Mouse (Mus musculus): Measurements from ENCODE around the gene Clec4n. TPM values are rescaled to one million over a fixed set of nuclear protein-coding genes. Genes with fewer than 3 reads are reported as not detected.
"Not testable (repeated sequence)": the region's sequence is repeated elsewhere in the genome, so short reads cannot be mapped to it uniquely, and the experiment has no call there.

Gene Clec4n
- total RNA-seq (2014; rRNA removed) (5.0 and 5.5 TPM in 2 replicates), polyA plus RNA-seq (2012; rRNA removed) (0.40 and 2.0 TPM in 2 replicates)

GRCm38 (mm10) chr6:123229644-123230043 lies at the start of gene Clec4n:
Clec4n (plus strand) TSS chr6:123229843.
- H3K27me3 ChIP-seq (ENCODE audit: control insufficient read depth, insufficient read depth, low read length) = no peaks in the 10 kb centered on the region
- no peak within 1 kb of the TSS for H3K9ac ChIP-seq (ENCODE audit: low read depth, low read length)
- TF ChIP-seq CTCF (IDR thresholded peaks at IDR 0.05; ENCODE audit: low read depth, low read length) = no peak
- no peak for TF ChIP-seq POLR2A (IDR thresholded peaks at IDR 0.05; ENCODE audit: extremely low read depth, insufficient read depth, low read length)
- DNase-seq (ENCODE audit: extremely low read depth, low read depth, low spot score) = peak; percentile 20
- H3K36me3 ChIP-seq (ENCODE audit: control insufficient read depth, insufficient read depth, low read length) = no peaks in the 10 kb centered on the region
- no peaks in the 10 kb centered on the region for H3K79me2 ChIP-seq (ENCODE audit: control insufficient read depth, insufficient read depth, low read length)
- H3K27ac ChIP-seq (replicated peaks; ENCODE audit: insufficient read depth, low read depth, low read length) = no peak within 1 kb of the TSS; the same call in 1 of the 2 replicates
- no peaks in the 10 kb centered on the region for H3K4me1 ChIP-seq (ENCODE audit: control insufficient read depth, insufficient read depth, low read length)
- WGBS = 57% methylated on average over 3 of the region's 3 CpGs
- no peak within 1 kb of the TSS for H3K4me3 ChIP-seq (ENCODE audit: insufficient read depth, low read depth, low read length)

GRCm38 (mm10) chr6:123184862-123185261 lies 44.8 kb upstream of the Clec4n start:
- H3K4me1 ChIP-seq (ENCODE audit: control insufficient read depth, insufficient read depth, low read length); H3K36me3 ChIP-seq (ENCODE audit: control insufficient read depth, insufficient read depth, low read length); H3K27ac ChIP-seq (replicated peaks; ENCODE audit: insufficient read depth, low read depth, low read length); H3K27me3 ChIP-seq (ENCODE audit: control insufficient read depth, insufficient read depth, low read length); H3K9ac ChIP-seq (ENCODE audit: low read depth, low read length); H3K4me3 ChIP-seq (ENCODE audit: insufficient read depth, low read depth, low read length); DNase-seq (ENCODE audit: extremely low read depth, low read depth, low spot score); H3K79me2 ChIP-seq (ENCODE audit: control insufficient read depth, insufficient read depth, low read length): not testable (repeated sequence)
- peak; percentile 16; the same call in 1 of the 2 replicates for TF ChIP-seq CTCF (IDR thresholded peaks at IDR 0.05; ENCODE audit: low read depth, low read length)
- 64% methylated on average over 2 of the region's 2 CpGs for WGBS

GRCm38 (mm10) chr6:123207187-123208076 lies 22.2 kb upstream of the Clec4n start:
- 71% methylated on average over 1 of the region's 1 CpGs for WGBS
- no peak overlapping the region for H3K27ac ChIP-seq (replicated peaks; ENCODE audit: insufficient read depth, low read depth, low read length)
- no peaks in the 10 kb centered on the region for H3K27me3 ChIP-seq (ENCODE audit: control insufficient read depth, insufficient read depth, low read length)
- DNase-seq (ENCODE audit: extremely low read depth, low read depth, low spot score) = no peak
- H3K36me3 ChIP-seq (ENCODE audit: control insufficient read depth, insufficient read depth, low read length) = no peaks in the 10 kb centered on the region
- no peaks in the 10 kb centered on the region for H3K4me1 ChIP-seq (ENCODE audit: control insufficient read depth, insufficient read depth, low read length)
- no peak for TF ChIP-seq CTCF (IDR thresholded peaks at IDR 0.05; ENCODE audit: low read depth, low read length)
- no peak for TF ChIP-seq POLR2A (IDR thresholded peaks at IDR 0.05; ENCODE audit: extremely low read depth, insufficient read depth, low read length)
- H3K79me2 ChIP-seq (ENCODE audit: control insufficient read depth, insufficient read depth, low read length) = no peaks in the 10 kb centered on the region
- no peak overlapping the region for H3K9ac ChIP-seq (ENCODE audit: low read depth, low read length)
- H3K4me3 ChIP-seq (ENCODE audit: insufficient read depth, low read depth, low read length) = no peak overlapping the region

- H3K36me3 ChIP-seq (ENCODE audit: control insufficient read depth, insufficient read depth, low read length); H3K27me3 ChIP-seq (ENCODE audit: control insufficient read depth, insufficient read depth, low read length); H3K27ac ChIP-seq (replicated peaks; ENCODE audit: insufficient read depth, low read depth, low read length); H3K79me2 ChIP-seq (ENCODE audit: control insufficient read depth, insufficient read depth, low read length); DNase-seq (ENCODE audit: extremely low read depth, low read depth, low spot score); H3K4me3 ChIP-seq (ENCODE audit: insufficient read depth, low read depth, low read length); H3K4me1 ChIP-seq (ENCODE audit: control insufficient read depth, insufficient read depth, low read length); H3K9ac ChIP-seq (ENCODE audit: low read depth, low read length): not testable (repeated sequence)
Measured at GRCm38 (mm10) chr6:123208077-123208439, 21.6 kb upstream of the Clec4n start.

- Histone ChIP-seq H3K4me3 (ENCODE audit: insufficient read depth, low read depth, low read length) (no peak overlapping the region), H3K36me3 (ENCODE audit: control insufficient read depth, insufficient read depth, low read length) (no peaks in the 10 kb centered on the region), H3K27ac (replicated peaks; ENCODE audit: insufficient read depth, low read depth, low read length) (no peak overlapping the region), H3K4me1 (ENCODE audit: control insufficient read depth, insufficient read depth, low read length) (no peaks in the 10 kb centered on the region), H3K27me3 (ENCODE audit: control insufficient read depth, insufficient read depth, low read length) (no peaks in the 10 kb centered on the region), H3K79me2 (ENCODE audit: control insufficient read depth, insufficient read depth, low read length) (no peaks in the 10 kb centered on the region), H3K9ac (ENCODE audit: low read depth, low read length) (no peak overlapping the region)
- DNase-seq (ENCODE audit: extremely low read depth, low read depth, low spot score) = no peak
- WGBS = 69% methylated on average over 1 of the region's 1 CpGs
- TF ChIP-seq POLR2A (IDR thresholded peaks at IDR 0.05; ENCODE audit: extremely low read depth, insufficient read depth, low read length) (no peak), CTCF (IDR thresholded peaks at IDR 0.05; ENCODE audit: low read depth, low read length) (no peak)
Measured at GRCm38 (mm10) chr6:123211726-123212125, 17.9 kb upstream of the Clec4n start.

GRCm38 (mm10) chr6:123227519-123228166 lies 2.0 kb upstream of the Clec4n start:
- Histone ChIP-seq H3K36me3 (ENCODE audit: control insufficient read depth, insufficient read depth, low read length) (no peaks in the 10 kb centered on the region), H3K4me1 (ENCODE audit: control insufficient read depth, insufficient read depth, low read length) (no peaks in the 10 kb centered on the region), H3K9ac (ENCODE audit: low read depth, low read length) (no peak overlapping the region), H3K4me3 (ENCODE audit: insufficient read depth, low read depth, low read length) (no peak overlapping the region), H3K79me2 (ENCODE audit: control insufficient read depth, insufficient read depth, low read length) (no peaks in the 10 kb centered on the region), H3K27me3 (ENCODE audit: control insufficient read depth, insufficient read depth, low read length) (no peaks in the 10 kb centered on the region), H3K27ac (replicated peaks; ENCODE audit: insufficient read depth, low read depth, low read length) (no peak overlapping the region)
- TF ChIP-seq POLR2A (IDR thresholded peaks at IDR 0.05; ENCODE audit: extremely low read depth, insufficient read depth, low read length) = no peak
- no peak for TF ChIP-seq CTCF (IDR thresholded peaks at IDR 0.05; ENCODE audit: low read depth, low read length)
- 57% methylated on average over 2 of the region's 2 CpGs for WGBS
- peak; percentile 31 for DNase-seq (ENCODE audit: extremely low read depth, low read depth, low spot score)

Measured in liver, adult 2 months (tissue).